Mouse (Mus musculus) small intestine, adult 2 months (tissue): ENCODE measurements around the gene Ddx27.
A peak's percentile ranks its signal among the peaks of the same experiment; 100 is the strongest.

Experiments
- CTCF ChIP-seq: fragments of 200-500 bp; IDR thresholded peaks from 2 replicates; pipeline ENCODE4 v1.5.1; 2012; ENCODE audit warnings: low read depth, mild to moderate bottlenecking, control low read depth, inconsistent platforms, low read length, moderate library complexity, mixed read lengths; ENCODE audit not compliant: insufficient replicate concordance, insufficient read length; ENCODE audit errors: extremely low read depth
- POLR2A ChIP-seq: fragments of 200-500 bp; IDR thresholded peaks from 2 replicates; pipeline ENCODE4 v1.6.1; 2012; ENCODE audit warnings: low read depth, mild to moderate bottlenecking, control low read depth, inconsistent platforms, low read length, moderate library complexity

DNA sequence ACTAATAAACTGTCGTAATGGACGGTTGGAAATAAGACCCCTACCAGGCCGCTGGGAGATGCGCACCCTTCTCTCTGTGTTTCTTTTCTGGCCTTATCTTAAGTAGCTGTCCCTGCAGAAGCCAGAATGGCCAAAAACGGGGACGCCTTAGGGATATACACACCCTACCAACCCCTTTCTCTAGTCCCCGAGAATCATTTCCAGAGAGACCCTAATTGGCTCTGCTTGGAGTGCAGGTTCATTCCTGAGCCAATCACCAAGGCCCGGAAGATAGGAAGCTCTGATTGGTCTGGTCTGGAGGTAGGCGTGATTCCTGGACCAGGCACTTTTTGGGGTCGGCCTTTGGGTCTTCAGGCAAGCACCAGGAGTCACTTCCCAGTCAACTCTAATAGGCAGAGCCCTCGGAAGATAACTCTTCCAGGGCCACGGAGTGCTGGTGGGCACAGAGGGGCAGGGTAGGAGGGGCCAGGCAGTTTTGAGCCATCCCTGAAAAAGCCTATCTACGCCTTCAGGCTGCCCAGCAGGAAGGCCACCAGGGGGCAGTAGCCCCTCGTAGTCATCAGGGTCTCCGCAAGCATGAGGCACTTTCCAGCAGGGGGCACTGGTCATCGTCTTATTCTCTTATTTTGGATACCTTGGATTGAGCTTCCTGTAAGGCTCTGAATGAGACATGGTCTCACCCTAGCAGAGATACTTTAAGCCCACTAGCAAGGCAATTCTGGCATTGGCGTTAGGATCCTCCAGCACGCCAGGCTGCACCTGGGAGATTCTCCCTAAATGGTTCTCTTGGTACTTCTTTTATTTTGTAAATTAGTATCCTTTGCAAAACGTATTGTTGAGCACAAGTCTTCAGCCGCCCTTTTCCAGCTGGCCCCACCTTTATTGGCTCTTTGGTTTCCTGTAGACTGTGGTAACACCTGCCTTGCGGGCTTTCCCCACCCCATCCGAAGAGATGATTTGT lies 56.9 kb downstream of the Ddx27 start:
- peak; percentile 100 for TF ChIP-seq CTCF
- TF ChIP-seq POLR2A = no peak; the same call in 1 of the 2 replicates
